Mouse (Mus musculus): Measurements from ENCODE around the gene Unc119b.

- no peak for TF ChIP-seq CTCF (conservative IDR thresholded peaks at IDR 0.05; ENCODE audit: low read length)
- TF ChIP-seq NANOG (IDR thresholded peaks at IDR 0.05; ENCODE audit: borderline replicate concordance, low read length) = no peak
Observed at GRCm38 (mm10) chr5:115166815-115167194, 32.0 kb upstream of the Unc119b start.
